Mouse (Mus musculus) stomach, embryonic 15.5 days (tissue): Measurements from ENCODE around the gene Nova2. TPM values are rescaled to one million over a fixed set of nuclear protein-coding genes. Genes with fewer than 3 reads are reported as not detected.
A peak's percentile ranks its signal among the peaks of the same experiment; 100 is the strongest.

Experiments used
- ATAC-seq: fragments of 200-750 bp; cut with Nextera tagmentation; 2 replicates; pipeline ENCODE4 v1.8.0; 2017; ENCODE audit warnings: low read depth, moderate number of reproducible peaks, moderate TSS enrichment; ENCODE audit not compliant: insufficient read depth, low FRiP score
- H3K27ac ChIP-seq: fragments of 300-500 bp; sonication (generic); 2 replicates; pipeline ENCODE4 v1.5.1; 2015; ENCODE audit warnings: mild to moderate bottlenecking, inconsistent platforms
- H3K27me3 ChIP-seq: fragments of 300-500 bp; sonication (generic); replicated peaks from 2 replicates; pipeline ENCODE4 v1.6.1; 2015; ENCODE audit warnings: inconsistent platforms
- H3K36me3 ChIP-seq: fragments of 300-500 bp; sonication (generic); 2 replicates; pipeline ENCODE4 v1.6.1; 2015; ENCODE audit warnings: inconsistent platforms
- H3K4me1 ChIP-seq: fragments of 300-500 bp; sonication (generic); 2 replicates; pipeline ENCODE4 v1.6.1; 2015; ENCODE audit warnings: inconsistent platforms
- H3K4me2 ChIP-seq: fragments of 300-500 bp; sonication (generic); 2 replicates; pipeline ENCODE4 v1.6.1; 2015; ENCODE audit warnings: mild to moderate bottlenecking, inconsistent platforms
- H3K4me3 ChIP-seq: fragments of 300-500 bp; sonication (generic); replicated peaks from 2 replicates; pipeline ENCODE4 v1.5.1; 2015; ENCODE audit warnings: inconsistent platforms
- H3K9ac ChIP-seq: fragments of 300-500 bp; sonication (generic); 2 replicates; pipeline ENCODE4 v1.6.1; 2015; ENCODE audit warnings: inconsistent platforms
- H3K9me3 ChIP-seq: fragments of 300-500 bp; sonication (generic); 2 replicates; pipeline ENCODE4 v1.6.1; 2016; ENCODE audit warnings: inconsistent platforms
- WGBS: fragments of 180-500 bp; shearing (Covaris S2); methylation state at CpG from one replicate; pipeline ENCODE4 v1.1.7; 2015; 5-methylcytosine and 5-hydroxymethylcytosine counted together
- polyA plus RNA-seq: library from polyadenylated mRNA; unstranded; fragments of >200 nt; fragmentation: Nextera tagmentation; extraction: Ambion mirVana; gene quantifications from 2 replicates; pipeline ENCODE4 v1.2.1, GENCODE M21; 2015

Gene Nova2
- polyA plus RNA-seq, 1 experiment from 2014 or later, result 0.63 TPM

GRCm38 (mm10) chr7:19003902-19004630 is 78.4 kb downstream of the Nova2 start, which contains the start of gene Irf2bp1:
TSS of gene Irf2bp1 (plus strand) at chr7:19004044.
- WGBS, result under 1% methylated on average over 83 of the region's 90 CpGs
- H3K4me1 ChIP-seq, result peaks cover 57% of the 10 kb centered on the region
- ATAC-seq, result peak; percentile 30; the same call in 1 of the 2 replicates

GRCm38 (mm10) chr7:19004631-19005079 is 79.0 kb downstream of the Nova2 start:
- Histone ChIP-seq H3K4me1 (peaks cover 62% of the 10 kb centered on the region), H3K4me3 (peak overlapping the region; percentile 86), H3K9me3 (no peaks in the 10 kb centered on the region), H3K4me2 (peak overlapping the region; percentile 95), H3K36me3 (peaks cover 15% of the 10 kb centered on the region), H3K27me3 (no peaks in the 10 kb centered on the region), H3K9ac (peak overlapping the region; percentile 84), H3K27ac (peak overlapping the region; percentile 98)
- no peak for ATAC-seq
- WGBS, result 6% methylated on average over 30 of the region's 34 CpGs

More at GRCm38 (mm10) chr7:19003902-19004630, 78.4 kb downstream of the Nova2 start, which contains the start of gene Irf2bp1:
- Histone ChIP-seq H3K27me3 (no peaks in the 10 kb centered on the region), H3K9me3 (no peaks in the 10 kb centered on the region), H3K4me3 (peak within 1 kb of the TSS; percentile 86), H3K9ac (peak within 1 kb of the TSS; percentile 84), H3K27ac (peak within 1 kb of the TSS; percentile 98), H3K4me2 (peak within 1 kb of the TSS; percentile 95), H3K36me3 (peaks cover 15% of the 10 kb centered on the region)

- Histone ChIP-seq H3K4me3 (peak overlapping the region; percentile 86), H3K4me1 (peaks cover 62% of the 10 kb centered on the region), H3K27ac (no peak overlapping the region), H3K36me3 (peaks cover 15% of the 10 kb centered on the region), H3K9ac (peak overlapping the region; percentile 84; the same call in 1 of the 2 replicates), H3K9me3 (no peaks in the 10 kb centered on the region), H3K4me2 (peak overlapping the region; percentile 95), H3K27me3 (no peaks in the 10 kb centered on the region)
- WGBS, result 67% methylated on average over 34 of the region's 34 CpGs
- no peak for ATAC-seq
These were observed 79.9 kb downstream of the Nova2 start for GRCm38 (mm10) chr7:19005417-19006121.

- ATAC-seq, result no peak
- peak overlapping the region; percentile 85 for H3K27ac ChIP-seq
- WGBS, result 5% methylated on average over 12 of the region's 12 CpGs
- peak overlapping the region; percentile 95 for H3K4me2 ChIP-seq
- H3K27me3 ChIP-seq, result no peaks in the 10 kb centered on the region
- H3K4me1 ChIP-seq, result peaks cover 57% of the 10 kb centered on the region
- no peaks in the 10 kb centered on the region for H3K9me3 ChIP-seq
- H3K36me3 ChIP-seq, result peaks cover 15% of the 10 kb centered on the region
- no peak overlapping the region for H3K9ac ChIP-seq
- H3K4me3 ChIP-seq, result peak overlapping the region; percentile 86; the same call in 1 of the 2 replicates
These were observed 80.8 kb downstream of the Nova2 start for GRCm38 (mm10) chr7:19006476-19006875.

- 54% methylated on average over 13 of the region's 13 CpGs for WGBS
- no peaks in the 10 kb centered on the region for H3K27me3 ChIP-seq
- H3K36me3 ChIP-seq, result peaks cover 15% of the 10 kb centered on the region
- H3K4me2 ChIP-seq, result peak overlapping the region; percentile 39
- peak overlapping the region; percentile 8; the same call in 1 of the 2 replicates for H3K4me3 ChIP-seq
- peak overlapping the region; percentile 85 for H3K27ac ChIP-seq
- peaks cover 56% of the 10 kb centered on the region for H3K4me1 ChIP-seq
- H3K9ac ChIP-seq, result no peak overlapping the region
- H3K9me3 ChIP-seq, result no peaks in the 10 kb centered on the region
- ATAC-seq, result peak; percentile 70
These were observed 81.6 kb downstream of the Nova2 start for GRCm38 (mm10) chr7:19007026-19007977.

GRCm38 (mm10) chr7:19010581-19010980 is 84.9 kb downstream of the Nova2 start:
- Histone ChIP-seq H3K4me1 (peaks cover 42% of the 10 kb centered on the region), H3K9ac (no peak overlapping the region), H3K27ac (no peak overlapping the region), H3K4me2 (no peak overlapping the region), H3K9me3 (no peaks in the 10 kb centered on the region), H3K4me3 (no peak overlapping the region), H3K36me3 (peaks cover 8% of the 10 kb centered on the region), H3K27me3 (no peaks in the 10 kb centered on the region)
- no peak for ATAC-seq
- WGBS, result 69% methylated on average over 7 of the region's 7 CpGs

- no peaks in the 10 kb centered on the region for H3K9me3 ChIP-seq
- H3K27ac ChIP-seq, result peak overlapping the region; percentile 83
- peak; percentile 38; the same call in 1 of the 2 replicates for ATAC-seq
- H3K4me2 ChIP-seq, result peak overlapping the region; percentile 73
- 2% methylated on average over 31 of the region's 31 CpGs for WGBS
- no peaks in the 10 kb centered on the region for H3K27me3 ChIP-seq
- H3K4me1 ChIP-seq, result peaks cover 28% of the 10 kb centered on the region
- peak overlapping the region; percentile 36 for H3K4me3 ChIP-seq
- peaks cover 5% of the 10 kb centered on the region; the same call in 1 of the 2 replicates for H3K36me3 ChIP-seq
- H3K9ac ChIP-seq, result peak overlapping the region; percentile 33; the same call in 1 of the 2 replicates
These were observed 86.4 kb downstream of the Nova2 start for GRCm38 (mm10) chr7:19012025-19012621.

- Histone ChIP-seq H3K4me3 (no peak overlapping the region), H3K27me3 (no peaks in the 10 kb centered on the region), H3K36me3 (no peaks in the 10 kb centered on the region), H3K27ac (no peak overlapping the region; the same call in 1 of the 2 replicates), H3K9me3 (no peaks in the 10 kb centered on the region), H3K4me1 (peaks cover 28% of the 10 kb centered on the region), H3K9ac (no peak overlapping the region), H3K4me2 (peak overlapping the region; percentile 3; the same call in 1 of the 2 replicates)
- WGBS, result 40% methylated on average over 2 of the region's 2 CpGs
- no peak for ATAC-seq
These were observed 87.2 kb downstream of the Nova2 start for GRCm38 (mm10) chr7:19012882-19013281.

GRCm38 (mm10) chr7:19014452-19014851 is 88.8 kb downstream of the Nova2 start:
- no peaks in the 10 kb centered on the region for H3K27me3 ChIP-seq
- no peaks in the 10 kb centered on the region for H3K9me3 ChIP-seq
- H3K9ac ChIP-seq, result no peak overlapping the region
- no peaks in the 10 kb centered on the region for H3K36me3 ChIP-seq
- no peak overlapping the region for H3K4me2 ChIP-seq
- H3K27ac ChIP-seq, result no peak overlapping the region
- no peak for ATAC-seq
- no peak overlapping the region for H3K4me3 ChIP-seq
- H3K4me1 ChIP-seq, result peaks cover 21% of the 10 kb centered on the region
- WGBS, result 61% methylated on average over 15 of the region's 15 CpGs
